Mouse (Mus musculus) layer of hippocampus, adult 9-10 months (tissue): Measurements from ENCODE around the gene Mapre1.

Experiments
- DNase-seq: peaks from one replicate; pipeline ENCODE4 v3.0.0; 2022; ENCODE audit warnings: low spot score

Mapre1 gene

DNA sequence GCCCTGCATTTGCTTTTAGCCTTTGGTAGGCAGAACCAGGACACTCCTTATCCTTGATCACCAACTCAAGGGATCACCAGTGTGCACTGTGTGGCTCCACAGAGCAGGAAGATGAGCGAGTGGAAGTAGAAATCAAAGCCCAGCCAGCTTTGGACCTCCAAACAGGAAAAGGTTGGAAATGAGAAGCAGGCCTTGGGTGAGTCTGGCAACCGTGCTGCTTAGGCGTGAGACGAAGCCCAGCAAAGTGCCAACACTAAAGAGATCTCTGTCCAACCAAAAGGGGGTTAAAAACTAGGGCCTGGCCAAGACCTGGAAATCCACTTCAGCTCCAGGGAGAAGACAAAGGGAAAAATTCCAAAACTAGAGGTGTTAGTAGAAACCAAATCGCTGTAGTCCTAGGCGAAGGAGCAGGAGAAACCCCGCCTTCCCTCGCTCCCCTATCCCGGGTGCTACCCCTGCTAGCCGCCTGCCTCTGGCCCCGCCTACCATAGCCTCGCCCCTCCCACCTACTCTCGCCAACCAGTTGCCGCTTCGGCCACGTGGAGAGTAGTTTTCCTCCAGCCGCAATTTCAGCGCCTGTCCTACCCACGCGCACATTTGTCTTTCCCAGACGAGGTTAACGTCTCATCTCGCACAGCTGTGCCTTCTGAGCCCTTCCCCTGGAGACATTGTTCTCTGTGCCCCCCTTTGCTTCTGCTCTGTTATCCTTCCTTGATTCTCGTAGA lies 37.7 kb downstream of the Mapre1 start:
- DNase-seq, result no peak

DNA sequence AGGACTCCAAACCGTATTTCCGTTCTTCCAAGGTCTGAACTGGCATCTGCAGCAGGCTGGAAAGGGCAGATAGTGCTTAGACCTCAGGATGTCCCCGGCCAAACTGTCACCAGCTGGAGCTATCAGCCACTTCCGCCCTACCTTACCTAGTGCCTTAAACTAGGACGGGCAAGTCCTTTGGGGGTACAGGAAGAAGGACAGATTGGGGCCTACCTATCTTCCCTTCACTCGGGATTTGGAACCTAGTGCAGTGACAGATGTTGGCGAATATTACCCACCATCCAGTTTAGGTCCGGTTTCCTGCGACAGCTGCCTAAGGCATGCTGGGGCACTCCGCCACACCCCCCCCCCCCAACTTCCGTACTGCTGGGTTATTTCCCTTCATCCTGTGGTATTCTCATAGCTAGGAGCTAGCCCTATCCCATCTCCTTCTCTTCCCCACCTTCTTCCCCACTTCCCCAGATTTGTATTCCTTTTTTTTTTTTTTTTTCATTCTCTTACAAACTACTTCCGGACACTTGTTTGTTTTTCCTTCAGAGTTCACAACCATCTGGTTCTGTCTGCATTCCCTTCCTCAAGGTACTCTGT lies 38.4 kb downstream of the Mapre1 start, which contains the start of gene Efcab8:
Gene Efcab8 (plus strand): TSS at position 538 of the 588 bp plus-strand sequence.
- no peak for DNase-seq

DNA sequence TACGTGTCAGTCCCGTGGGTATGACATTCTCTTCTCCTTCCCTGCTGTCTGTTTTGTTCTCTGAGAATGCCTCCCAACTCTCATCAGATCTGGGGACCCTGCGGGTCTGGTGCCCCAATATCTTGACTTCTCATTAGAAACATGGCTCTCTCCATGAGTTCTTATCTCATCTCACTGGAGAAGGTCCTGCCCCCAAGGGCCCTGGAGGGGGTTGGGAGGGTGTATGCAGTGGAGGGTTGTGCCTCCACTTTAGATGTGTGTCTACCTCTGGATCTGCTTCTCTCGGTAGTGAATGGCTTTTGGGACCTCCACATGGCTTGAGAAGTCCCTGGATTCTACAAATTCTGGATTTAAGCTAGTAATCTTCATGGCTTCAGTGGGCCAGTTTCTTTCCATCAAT lies 40.1 kb downstream of the Mapre1 start:
- DNase-seq, result no peak

DNA sequence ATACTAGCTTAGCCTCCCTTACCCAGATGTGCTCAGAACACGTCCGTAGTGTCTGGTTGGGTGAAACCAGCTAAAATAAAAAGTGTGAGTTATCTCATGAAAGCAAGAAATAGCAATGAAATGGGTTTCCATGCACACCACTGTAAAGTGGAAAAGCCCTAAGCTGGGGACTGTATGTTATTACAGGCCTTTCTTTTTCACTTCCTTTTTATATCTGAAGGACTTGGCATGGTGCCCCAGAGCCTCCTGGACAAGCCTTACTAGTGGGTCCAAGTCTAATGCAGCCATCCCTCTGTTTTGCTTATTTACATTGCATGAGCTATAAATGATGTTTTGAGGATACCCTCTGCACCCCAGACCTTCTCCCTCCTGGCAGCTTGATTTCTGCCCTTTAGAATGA lies 43.6 kb downstream of the Mapre1 start:
- DNase-seq, result peak; percentile 26

DNA sequence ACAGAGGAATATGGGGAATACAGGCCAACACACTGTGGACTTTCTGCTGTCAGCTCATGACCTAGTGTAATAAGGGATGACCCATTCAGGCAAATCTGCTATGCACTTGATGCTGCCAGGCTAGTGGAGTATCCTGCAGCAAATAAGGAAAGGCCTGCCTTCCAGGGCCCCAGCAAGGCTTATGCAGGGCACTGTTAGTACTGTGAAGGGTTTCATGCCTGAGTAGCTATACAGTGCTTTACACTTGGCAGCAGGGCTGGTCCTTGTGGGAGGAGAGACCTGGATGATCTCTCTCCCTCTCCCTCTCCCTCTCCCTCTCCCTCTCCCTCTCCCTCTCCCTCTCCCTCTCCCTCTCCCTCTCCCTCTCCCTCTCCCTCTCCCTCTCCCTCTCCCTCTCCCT lies 52.3 kb downstream of the Mapre1 start:
- DNase-seq, result no peak

DNA sequence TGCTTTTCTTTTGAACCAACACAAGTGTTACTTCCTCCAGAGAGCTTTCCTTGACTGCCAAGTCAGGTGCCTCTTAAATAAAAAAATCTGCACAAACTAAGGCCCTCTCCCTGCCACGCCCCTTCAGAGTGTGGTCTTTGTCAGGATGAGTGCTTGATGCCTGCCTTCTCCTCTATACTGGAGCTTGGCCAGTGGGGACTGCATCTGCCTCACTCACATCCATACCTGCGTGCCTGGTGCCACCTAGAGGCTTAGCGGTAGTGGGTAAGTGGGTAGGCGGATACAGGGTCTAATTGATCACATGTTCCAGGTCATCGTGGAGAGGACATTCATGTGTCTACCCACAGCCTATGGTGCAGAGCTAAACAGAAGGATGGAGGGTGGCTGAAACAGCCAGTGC lies 54.0 kb downstream of the Mapre1 start:
- no peak for DNase-seq

DNA sequence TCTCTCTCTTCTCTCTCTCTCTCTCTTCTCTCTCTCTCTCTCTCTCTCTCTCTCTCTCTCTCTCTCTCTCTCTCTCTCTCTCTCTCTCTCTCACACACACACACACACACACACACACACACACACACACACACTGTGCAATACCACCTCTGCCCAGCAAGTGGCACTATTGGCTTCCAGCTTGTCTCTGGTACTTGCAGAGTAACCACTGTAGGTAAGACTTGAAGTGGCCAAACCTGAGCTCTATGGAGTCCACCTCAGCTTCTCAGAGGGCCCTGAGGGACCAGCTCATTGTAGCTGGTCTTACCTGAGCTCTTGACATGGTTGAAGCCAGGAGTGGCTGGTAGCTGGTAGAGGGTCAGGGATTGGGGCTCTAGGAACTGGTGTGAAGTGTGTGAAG lies 66.4 kb downstream of the Mapre1 start:
- peak; percentile 50 for DNase-seq

DNA sequence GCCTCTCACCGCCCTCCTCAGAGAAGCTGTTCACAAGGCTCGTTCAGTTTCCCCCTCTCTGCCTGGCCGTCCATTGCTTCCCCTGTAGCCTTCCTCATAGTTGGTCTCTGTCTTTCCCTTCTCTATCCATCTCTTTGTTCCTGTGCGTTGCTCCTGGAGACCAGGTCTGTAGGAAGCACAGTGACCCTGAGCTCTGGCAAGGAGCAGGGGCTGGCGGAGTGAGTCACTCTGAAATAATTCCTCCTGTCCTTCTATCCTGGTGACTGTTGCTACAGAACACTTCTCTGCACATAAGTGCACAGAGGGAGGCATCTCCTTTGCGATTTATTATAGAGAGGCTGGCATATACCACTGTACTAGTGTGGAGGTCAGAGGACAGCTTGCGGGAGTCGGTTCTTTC lies 67.1 kb downstream of the Mapre1 start:
- DNase-seq, result no peak

DNA sequence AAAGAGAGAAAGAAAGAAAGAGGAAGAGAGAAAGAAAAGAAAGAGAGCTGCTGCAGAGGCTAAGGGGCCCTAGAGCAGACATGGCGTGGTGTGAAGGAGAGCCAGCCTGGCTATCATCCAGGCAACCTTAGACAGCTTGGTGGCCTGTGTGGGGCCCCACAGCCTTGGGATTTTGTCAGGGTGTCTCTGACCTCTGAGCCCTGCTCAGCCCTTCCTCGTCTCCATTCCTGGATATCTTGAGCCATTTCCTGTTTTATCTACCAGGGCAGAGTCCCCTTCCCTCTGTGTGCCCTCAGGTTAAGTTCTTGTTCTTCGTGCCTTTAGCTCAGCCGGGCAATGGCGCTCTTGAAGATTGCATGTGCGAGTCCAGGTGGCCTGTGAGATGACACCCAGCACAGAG lies 67.8 kb downstream of the Mapre1 start:
- DNase-seq, result no peak

DNA sequence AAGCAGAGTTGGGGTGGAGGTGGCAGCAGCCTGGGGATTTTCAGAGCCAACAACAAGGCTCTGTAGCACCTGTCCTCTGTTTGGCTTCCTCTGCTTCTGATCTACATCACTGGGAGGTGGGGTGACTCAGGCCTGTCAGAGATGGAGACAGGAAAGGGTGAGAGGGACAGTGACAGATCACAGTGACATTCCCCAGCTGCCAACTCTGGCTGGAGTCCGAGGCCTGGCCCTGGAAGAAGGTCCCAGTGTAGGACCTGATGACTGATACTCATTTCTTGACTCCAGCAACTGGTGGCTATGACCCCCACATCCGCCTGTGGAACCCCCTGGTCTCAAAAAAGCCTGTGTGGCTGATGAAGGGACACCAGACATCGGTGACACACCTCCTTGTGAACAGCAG lies 68.8 kb downstream of the Mapre1 start:
- DNase-seq, result no peak

DNA sequence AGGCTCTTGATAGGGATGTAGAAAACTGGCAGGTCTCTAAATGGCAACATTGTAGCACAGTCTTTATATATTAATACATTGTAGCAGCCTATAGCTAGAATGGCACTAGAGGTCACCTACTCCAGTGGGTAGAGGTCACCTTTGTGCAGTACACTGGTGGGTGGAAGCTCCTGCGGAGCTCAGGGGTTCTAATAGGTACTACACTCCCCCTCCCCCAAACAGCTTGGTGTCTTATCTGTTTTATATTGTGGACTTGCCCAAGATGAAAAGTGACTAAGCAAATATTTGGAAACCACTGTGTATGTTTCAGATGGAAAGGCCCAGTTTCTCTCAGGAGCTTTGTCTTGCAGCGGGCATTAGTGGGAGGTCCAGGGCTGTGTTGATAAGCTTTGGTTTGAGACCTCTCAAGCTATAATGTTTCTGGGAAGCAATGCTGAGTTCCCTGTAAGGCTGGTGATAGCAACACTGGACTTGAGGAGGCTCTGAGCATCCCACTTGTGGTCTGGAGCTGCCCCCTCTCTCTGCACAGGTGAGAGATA lies 81.0 kb downstream of the Mapre1 start:
- DNase-seq, result no peak
